Mouse (Mus musculus): ENCODE results near the gene Gm2115.

DNA sequence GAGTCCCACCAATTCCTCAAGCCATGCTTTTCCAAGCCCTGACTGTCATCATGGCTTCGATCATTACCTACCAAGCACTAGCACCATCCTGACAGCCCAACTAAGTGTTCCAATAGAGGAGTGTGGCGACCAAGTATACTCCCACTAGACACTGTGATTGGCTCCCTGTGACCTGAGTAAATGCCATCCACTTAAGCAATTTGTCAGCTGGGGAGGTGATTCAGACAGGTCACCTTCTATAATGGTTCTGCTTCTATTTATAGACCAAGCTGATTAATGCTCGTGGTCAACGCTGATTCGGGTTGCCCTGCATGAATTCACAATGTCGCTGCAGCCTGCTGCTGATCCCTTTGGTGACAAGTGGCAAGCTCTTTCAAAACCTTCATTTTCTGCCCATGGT lies 37.4 kb downstream of the Gm2115 start:
- TF ChIP-seq CTCF (conservative IDR thresholded peaks at IDR 0.05; ENCODE audit: low read length): no peak
- TF ChIP-seq NANOG (IDR thresholded peaks at IDR 0.05; ENCODE audit: borderline replicate concordance, low read length): no peak
- TF ChIP-seq POU5F1 (IDR thresholded peaks at IDR 0.05; ENCODE audit: borderline replicate concordance, low read length): no peak
